Mouse (Mus musculus) lung, embryonic 16.5 days (tissue): ENCODE data around the gene Klhl10. TPM values are rescaled to one million over a fixed set of nuclear protein-coding genes. Genes with fewer than 3 reads are reported as not detected.
A peak's percentile ranks its signal among the peaks of the same experiment; 100 is the strongest.

Experiments used
- ATAC-seq: fragments of 200-750 bp; cut with Nextera tagmentation; 2 replicates; pipeline ENCODE4 v1.8.0; 2017; ENCODE audit warnings: low read depth, mild to moderate bottlenecking, moderate library complexity
- H3K27ac ChIP-seq: fragments of 300-500 bp; sonication (generic); 2 replicates; pipeline ENCODE4 v1.5.1; 2014; ENCODE audit warnings: mild to moderate bottlenecking, control low read depth, low read length
- H3K27me3 ChIP-seq: fragments of 300-500 bp; sonication (generic); 2 replicates; pipeline ENCODE4 v1.6.1; 2014; ENCODE audit warnings: low read depth, low read length, mixed read lengths; ENCODE audit not compliant: control insufficient read depth, insufficient read depth
- H3K36me3 ChIP-seq: fragments of 300-500 bp; sonication (generic); 2 replicates; pipeline ENCODE4 v1.6.1; 2014; ENCODE audit warnings: low read length; ENCODE audit not compliant: control insufficient read depth, insufficient read depth
- H3K4me1 ChIP-seq: fragments of 300-500 bp; sonication (generic); replicated peaks from 2 replicates; pipeline ENCODE4 v1.6.1; 2014; ENCODE audit warnings: low read length, mixed read lengths; ENCODE audit not compliant: control insufficient read depth, insufficient read depth
- H3K4me2 ChIP-seq: fragments of 300-500 bp; sonication (generic); 2 replicates; pipeline ENCODE4 v1.6.1; 2014; ENCODE audit warnings: low read depth, low read length, control low read depth
- H3K4me3 ChIP-seq: fragments of 300-500 bp; sonication (generic); 2 replicates; pipeline ENCODE4 v1.5.1; 2014; ENCODE audit warnings: mild to moderate bottlenecking, low read length, control low read depth
- H3K9ac ChIP-seq: fragments of 300-500 bp; sonication (generic); 2 replicates; pipeline ENCODE4 v1.6.1; 2014; ENCODE audit warnings: low read length, control low read depth
- H3K9me3 ChIP-seq: fragments of 300-500 bp; sonication (generic); 2 replicates; pipeline ENCODE4 v1.6.1; 2016; ENCODE audit warnings: low read length; ENCODE audit not compliant: control insufficient read depth
- WGBS: fragments of 180-500 bp; shearing (Covaris S2); extraction: QIAGEN DNeasy Blood & Tissue Kit; methylation state at CpG from one replicate; pipeline ENCODE4 v1.1.7; 2014; 5-methylcytosine and 5-hydroxymethylcytosine counted together
- polyA plus RNA-seq: library from polyadenylated mRNA; unstranded; fragments of >200 nt; fragmentation: Nextera tagmentation; extraction: Ambion mirVana; gene quantifications from 2 replicates; pipeline ENCODE4 v1.2.1, GENCODE M21; 2015

Gene Klhl10
- polyA plus RNA-seq, 1 experiment from 2014 or later: 0.73 TPM

- H3K36me3 ChIP-seq: peaks cover 2% of the 10 kb centered on the region; the same call in 1 of the 2 replicates
- peak; percentile 96 for ATAC-seq
- under 1% methylated on average over 83 of the region's 83 CpGs for WGBS
- H3K4me3 ChIP-seq: peak within 1 kb of the TSS; percentile 99
- no peaks in the 10 kb centered on the region for H3K9me3 ChIP-seq
- H3K27me3 ChIP-seq: no peaks in the 10 kb centered on the region
- H3K9ac ChIP-seq: peak within 1 kb of the TSS; percentile 97
- H3K4me2 ChIP-seq: peak within 1 kb of the TSS; percentile 70
- peaks cover 15% of the 10 kb centered on the region for H3K4me1 ChIP-seq
- H3K27ac ChIP-seq: peak within 1 kb of the TSS; percentile 52; the same call in 1 of the 2 replicates
Observed at GRCm38 (mm10) chr11:100472197-100472934, 30.6 kb downstream of the Klhl10 start, which contains the start of gene Klhl11. Gene Klhl11, minus strand, starts transcription at chr11:100472741.

- no peaks in the 10 kb centered on the region for H3K9me3 ChIP-seq
- peak overlapping the region; percentile 70 for H3K4me2 ChIP-seq
- H3K9ac ChIP-seq: peak overlapping the region; percentile 97
- peaks cover 15% of the 10 kb centered on the region for H3K4me1 ChIP-seq
- 30% methylated on average over 5 of the region's 5 CpGs for WGBS
- ATAC-seq: peak; percentile 21; the same call in 1 of the 2 replicates
- peak overlapping the region; percentile 99 for H3K4me3 ChIP-seq
- no peaks in the 10 kb centered on the region for H3K27me3 ChIP-seq
- peaks cover 2% of the 10 kb centered on the region; the same call in 1 of the 2 replicates for H3K36me3 ChIP-seq
- no peak overlapping the region for H3K27ac ChIP-seq
Observed at GRCm38 (mm10) chr11:100472935-100473295, 31.2 kb downstream of the Klhl10 start.

- Histone ChIP-seq H3K27me3 (no peaks in the 10 kb centered on the region), H3K36me3 (peaks cover 13% of the 10 kb centered on the region), H3K4me1 (peaks cover 5% of the 10 kb centered on the region), H3K4me3 (no peak overlapping the region), H3K27ac (no peak overlapping the region), H3K4me2 (no peak overlapping the region), H3K9ac (no peak overlapping the region), H3K9me3 (no peaks in the 10 kb centered on the region)
- WGBS: 55% methylated on average over 5 of the region's 5 CpGs
- ATAC-seq: peak; percentile 26; the same call in 1 of the 2 replicates
Observed at GRCm38 (mm10) chr11:100476281-100476680, 34.6 kb downstream of the Klhl10 start.

GRCm38 (mm10) chr11:100479152-100479551 lies 37.4 kb downstream of the Klhl10 start:
- H3K9me3 ChIP-seq: no peaks in the 10 kb centered on the region
- no peak overlapping the region for H3K9ac ChIP-seq
- H3K27me3 ChIP-seq: no peaks in the 10 kb centered on the region
- H3K4me2 ChIP-seq: no peak overlapping the region
- no peak for ATAC-seq
- WGBS: 35% methylated on average over 7 of the region's 7 CpGs
- H3K36me3 ChIP-seq: peaks cover 23% of the 10 kb centered on the region
- H3K4me1 ChIP-seq: no peaks in the 10 kb centered on the region
- no peak overlapping the region for H3K27ac ChIP-seq
- H3K4me3 ChIP-seq: no peak overlapping the region

GRCm38 (mm10) chr11:100484461-100484860 lies 42.7 kb downstream of the Klhl10 start:
- H3K4me3 ChIP-seq: no peak overlapping the region
- H3K9me3 ChIP-seq: no peaks in the 10 kb centered on the region
- H3K27me3 ChIP-seq: no peaks in the 10 kb centered on the region
- H3K36me3 ChIP-seq: peaks cover 39% of the 10 kb centered on the region
- H3K4me2 ChIP-seq: no peak overlapping the region
- H3K9ac ChIP-seq: no peak overlapping the region
- WGBS: 90% methylated on average over 3 of the region's 3 CpGs
- no peak for ATAC-seq
- H3K4me1 ChIP-seq: no peaks in the 10 kb centered on the region
- H3K27ac ChIP-seq: no peak overlapping the region

GRCm38 (mm10) chr11:100485801-100486538 lies 44.3 kb downstream of the Klhl10 start:
- 83% methylated on average over 8 of the region's 8 CpGs for WGBS
- H3K4me2 ChIP-seq: no peak overlapping the region
- peak; percentile 59; the same call in 1 of the 2 replicates for ATAC-seq
- H3K27ac ChIP-seq: no peak overlapping the region
- H3K9me3 ChIP-seq: no peaks in the 10 kb centered on the region
- no peaks in the 10 kb centered on the region for H3K4me1 ChIP-seq
- no peaks in the 10 kb centered on the region for H3K27me3 ChIP-seq
- H3K36me3 ChIP-seq: peaks cover 40% of the 10 kb centered on the region
- no peak overlapping the region for H3K9ac ChIP-seq
- H3K4me3 ChIP-seq: no peak overlapping the region

GRCm38 (mm10) chr11:100490951-100491350 lies 49.2 kb downstream of the Klhl10 start:
- Histone ChIP-seq H3K9me3 (no peaks in the 10 kb centered on the region), H3K9ac (no peak overlapping the region), H3K27ac (no peak overlapping the region), H3K4me3 (no peak overlapping the region), H3K27me3 (no peaks in the 10 kb centered on the region), H3K4me2 (no peak overlapping the region), H3K4me1 (no peaks in the 10 kb centered on the region), H3K36me3 (peaks cover 45% of the 10 kb centered on the region)
- WGBS: 89% methylated on average over 6 of the region's 6 CpGs
- ATAC-seq: no peak

GRCm38 (mm10) chr11:100493771-100494170 lies 52.1 kb downstream of the Klhl10 start:
- H3K4me1 ChIP-seq: no peaks in the 10 kb centered on the region
- H3K9ac ChIP-seq: no peak overlapping the region
- no peak for ATAC-seq
- no peak overlapping the region for H3K4me3 ChIP-seq
- H3K9me3 ChIP-seq: no peaks in the 10 kb centered on the region
- H3K27me3 ChIP-seq: no peaks in the 10 kb centered on the region
- H3K4me2 ChIP-seq: no peak overlapping the region
- WGBS: 90% methylated on average over 12 of the region's 12 CpGs
- H3K27ac ChIP-seq: no peak overlapping the region
- peaks cover 63% of the 10 kb centered on the region for H3K36me3 ChIP-seq

GRCm38 (mm10) chr11:100500241-100500640 lies 58.5 kb downstream of the Klhl10 start:
- no peaks in the 10 kb centered on the region for H3K4me1 ChIP-seq
- H3K9me3 ChIP-seq: no peaks in the 10 kb centered on the region
- no peak overlapping the region for H3K9ac ChIP-seq
- H3K4me3 ChIP-seq: no peak overlapping the region
- 67% methylated on average over 3 of the region's 3 CpGs for WGBS
- no peaks in the 10 kb centered on the region for H3K27me3 ChIP-seq
- ATAC-seq: no peak
- no peak overlapping the region for H3K27ac ChIP-seq
- no peak overlapping the region for H3K4me2 ChIP-seq
- H3K36me3 ChIP-seq: peaks cover 62% of the 10 kb centered on the region
